Mouse (Mus musculus): ENCODE measurements at regions not wholly inside any gene's neighbourhood (a gene's known extent, or its start where the extent isn't known, plus 50 kb on each side); places are given as distances from the start of the nearest gene placed in this dataset.

DNA sequence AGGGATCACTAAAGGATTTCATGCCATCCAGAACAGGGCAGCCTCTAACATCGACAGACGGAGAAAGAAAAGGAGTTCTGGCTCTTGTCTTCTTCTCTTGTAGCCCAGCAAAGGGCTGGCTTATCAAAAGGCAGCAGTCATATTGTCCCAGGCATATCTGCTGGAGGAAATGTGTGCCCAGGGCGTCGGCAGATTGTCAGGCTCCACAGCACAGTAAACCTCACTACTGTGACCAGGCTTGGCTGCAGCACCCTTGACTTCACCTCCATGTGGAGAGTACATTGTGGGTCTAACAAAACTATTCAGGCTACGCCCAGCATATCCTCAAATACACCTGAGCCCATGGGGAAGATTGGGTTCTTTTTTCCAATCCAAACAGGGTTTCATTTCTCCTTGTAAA lies 317.7 kb upstream of the 1700056E22Rik start:
- Histone ChIP-seq H3K4me2 (ENCODE audit: low read length) (no peak overlapping the region), H3K9ac (replicated peaks; ENCODE audit: low read depth, low read length) (no peak overlapping the region), H3K4me1 (replicated peaks; ENCODE audit: control insufficient read depth, insufficient read depth, low read length) (no peaks in the 10 kb centered on the region), H3K9me3 (ENCODE audit: control insufficient read depth, low read length) (no peaks in the 10 kb centered on the region), H3K36me3 (ENCODE audit: control insufficient read depth, insufficient read depth) (no peaks in the 10 kb centered on the region), H3K4me3 (replicated peaks; ENCODE audit: low read length) (no peak overlapping the region), H3K27ac (ENCODE audit: low read length) (no peak overlapping the region), H3K27me3 (replicated peaks; ENCODE audit: control insufficient read depth, insufficient read depth, low read length) (no peaks in the 10 kb centered on the region)
- ATAC-seq, result no peak
- 86% methylated on average over 5 of the region's 5 CpGs for WGBS

DNA sequence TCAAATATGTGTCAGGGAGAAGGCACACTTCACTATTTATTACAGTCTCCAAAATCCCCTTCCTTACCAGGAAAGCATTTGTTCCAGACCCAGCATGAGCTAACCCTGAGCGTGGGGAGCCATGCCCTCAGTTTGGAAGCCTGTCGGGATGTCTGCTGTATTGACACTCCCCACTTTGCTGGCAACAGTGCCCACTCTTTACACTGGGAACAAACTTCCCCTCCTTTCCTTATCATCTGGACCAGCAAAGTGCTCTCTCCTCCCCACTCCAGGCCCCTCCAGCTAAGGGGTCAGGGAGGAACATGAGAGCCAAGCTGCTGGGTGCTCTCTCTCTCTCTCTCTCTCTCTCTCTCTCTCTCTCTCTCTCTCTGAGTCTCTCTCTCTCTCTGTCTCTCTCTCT lies 310.7 kb upstream of the 1700056E22Rik start:
- H3K4me3 ChIP-seq (replicated peaks; ENCODE audit: low read length), result no peak overlapping the region
- no peak overlapping the region for H3K4me2 ChIP-seq (ENCODE audit: low read length)
- no peaks in the 10 kb centered on the region for H3K36me3 ChIP-seq (ENCODE audit: control insufficient read depth, insufficient read depth)
- no peak for ATAC-seq
- no peak overlapping the region for H3K27ac ChIP-seq (ENCODE audit: low read length)
- H3K27me3 ChIP-seq (replicated peaks; ENCODE audit: control insufficient read depth, insufficient read depth, low read length), result no peaks in the 10 kb centered on the region
- no peak overlapping the region for H3K9ac ChIP-seq (replicated peaks; ENCODE audit: low read depth, low read length)
- H3K4me1 ChIP-seq (replicated peaks; ENCODE audit: control insufficient read depth, insufficient read depth, low read length), result no peaks in the 10 kb centered on the region
- no peaks in the 10 kb centered on the region for H3K9me3 ChIP-seq (ENCODE audit: control insufficient read depth, low read length)
- WGBS, result 58% methylated on average over 2 of the region's 2 CpGs

DNA sequence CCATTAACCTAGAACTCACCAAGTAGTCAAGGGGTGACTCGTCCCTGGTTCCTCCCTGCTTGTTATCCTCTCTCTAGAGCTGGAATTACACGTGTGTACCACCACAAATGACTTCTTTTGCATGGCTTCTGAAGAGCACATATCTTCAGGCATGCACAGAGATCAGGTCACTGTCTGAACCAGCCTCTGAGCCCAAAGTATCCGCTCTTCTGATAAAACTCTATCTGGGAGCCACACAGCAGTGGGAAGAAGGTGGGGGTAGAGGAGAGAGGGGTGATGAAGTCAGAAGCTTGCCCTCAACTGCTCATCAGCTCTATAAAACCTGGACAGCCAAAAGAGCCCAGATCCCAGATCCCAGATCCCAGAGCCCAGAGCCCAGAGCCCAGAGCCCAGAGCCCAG lies 301.9 kb upstream of the 1700056E22Rik start:
- no peak for ATAC-seq
- H3K9me3 ChIP-seq (ENCODE audit: control insufficient read depth, low read length), result no peaks in the 10 kb centered on the region
- no peaks in the 10 kb centered on the region for H3K36me3 ChIP-seq (ENCODE audit: control insufficient read depth, insufficient read depth)
- H3K4me3 ChIP-seq (replicated peaks; ENCODE audit: low read length), result no peak overlapping the region
- no peak overlapping the region for H3K4me2 ChIP-seq (ENCODE audit: low read length)
- no peak overlapping the region for H3K27ac ChIP-seq (ENCODE audit: low read length)
- H3K9ac ChIP-seq (replicated peaks; ENCODE audit: low read depth, low read length), result no peak overlapping the region
- no peaks in the 10 kb centered on the region; the same call in 1 of the 2 replicates for H3K4me1 ChIP-seq (replicated peaks; ENCODE audit: control insufficient read depth, insufficient read depth, low read length)
- H3K27me3 ChIP-seq (replicated peaks; ENCODE audit: control insufficient read depth, insufficient read depth, low read length), result no peaks in the 10 kb centered on the region
- WGBS, result 86% methylated on average over 3 of the region's 3 CpGs

DNA sequence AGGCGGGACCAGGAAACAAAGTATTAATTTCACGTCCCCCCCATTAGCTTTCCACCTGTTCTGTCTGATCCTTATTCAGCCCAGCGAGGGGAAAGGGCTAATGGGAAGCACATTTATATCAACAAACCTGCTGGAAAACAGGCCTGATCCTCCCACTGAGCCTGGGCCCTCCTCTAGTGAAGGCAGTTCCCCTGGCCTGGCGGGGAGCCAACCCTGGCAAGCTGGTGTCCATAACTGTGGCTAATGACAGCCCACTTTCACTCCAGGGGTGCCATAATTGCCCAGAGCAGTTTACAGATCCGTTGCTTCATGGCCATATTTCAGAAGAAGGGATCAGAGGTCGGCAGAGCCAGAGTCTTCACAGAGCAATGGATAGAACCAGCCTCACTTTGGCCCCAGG lies 301.2 kb upstream of the 1700056E22Rik start:
- Histone ChIP-seq H3K27ac (ENCODE audit: low read length) (no peak overlapping the region), H3K27me3 (replicated peaks; ENCODE audit: control insufficient read depth, insufficient read depth, low read length) (no peaks in the 10 kb centered on the region), H3K4me3 (replicated peaks; ENCODE audit: low read length) (no peak overlapping the region), H3K4me2 (ENCODE audit: low read length) (no peak overlapping the region), H3K4me1 (replicated peaks; ENCODE audit: control insufficient read depth, insufficient read depth, low read length) (no peaks in the 10 kb centered on the region; the same call in 1 of the 2 replicates), H3K36me3 (ENCODE audit: control insufficient read depth, insufficient read depth) (no peaks in the 10 kb centered on the region), H3K9ac (replicated peaks; ENCODE audit: low read depth, low read length) (no peak overlapping the region), H3K9me3 (ENCODE audit: control insufficient read depth, low read length) (no peaks in the 10 kb centered on the region)
- ATAC-seq, result no peak
- 39% methylated on average over 6 of the region's 6 CpGs for WGBS

DNA sequence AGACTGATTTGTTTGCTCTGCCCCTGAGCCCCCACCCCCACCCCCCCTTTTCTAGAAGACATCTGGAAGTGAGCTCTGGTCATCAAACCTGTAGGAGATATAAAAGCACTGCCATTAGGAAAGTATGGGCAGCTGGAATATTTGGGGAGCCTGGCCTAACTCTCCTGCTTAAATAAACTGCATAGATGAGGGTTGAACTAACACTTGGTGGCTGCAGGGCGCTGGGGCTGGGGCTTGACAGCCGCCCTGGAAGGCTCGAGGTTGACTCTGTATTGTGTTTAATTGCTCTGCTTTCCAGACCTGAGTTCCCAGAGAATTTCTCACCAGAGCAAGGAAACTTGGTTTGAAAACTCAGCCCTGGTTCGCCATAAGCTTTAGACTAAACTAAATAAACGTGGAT lies 300.7 kb upstream of the 1700056E22Rik start:
- no peaks in the 10 kb centered on the region for H3K9me3 ChIP-seq (ENCODE audit: control insufficient read depth, low read length)
- 65% methylated on average over 5 of the region's 5 CpGs for WGBS
- H3K4me1 ChIP-seq (replicated peaks; ENCODE audit: control insufficient read depth, insufficient read depth, low read length), result no peaks in the 10 kb centered on the region; the same call in 1 of the 2 replicates
- H3K9ac ChIP-seq (replicated peaks; ENCODE audit: low read depth, low read length), result no peak overlapping the region
- H3K4me2 ChIP-seq (ENCODE audit: low read length), result no peak overlapping the region
- no peak overlapping the region for H3K27ac ChIP-seq (ENCODE audit: low read length)
- ATAC-seq, result no peak
- no peaks in the 10 kb centered on the region for H3K36me3 ChIP-seq (ENCODE audit: control insufficient read depth, insufficient read depth)
- no peaks in the 10 kb centered on the region for H3K27me3 ChIP-seq (replicated peaks; ENCODE audit: control insufficient read depth, insufficient read depth, low read length)
- H3K4me3 ChIP-seq (replicated peaks; ENCODE audit: low read length), result no peak overlapping the region

DNA sequence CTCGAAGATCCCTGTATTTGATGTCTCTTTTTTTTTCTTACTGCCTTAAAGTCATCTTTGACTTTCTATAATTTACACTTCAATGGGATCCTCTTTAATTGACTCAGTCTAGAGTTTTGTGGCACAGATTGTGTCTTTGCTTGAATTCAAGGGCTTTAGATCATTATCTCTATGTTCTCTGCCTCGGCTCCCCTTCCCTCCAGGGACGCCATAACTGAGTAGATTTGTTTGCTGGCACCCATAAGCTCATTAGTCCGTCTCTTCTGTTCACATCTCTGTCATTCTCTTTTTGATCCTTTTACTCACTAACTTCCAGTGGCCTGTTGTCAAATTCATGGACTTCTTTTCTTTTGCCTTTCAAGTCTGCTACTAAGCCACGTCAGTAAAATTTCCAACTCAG lies 299.0 kb upstream of the 1700056E22Rik start:
- Histone ChIP-seq H3K4me2 (ENCODE audit: low read length) (no peak overlapping the region), H3K4me1 (replicated peaks; ENCODE audit: control insufficient read depth, insufficient read depth, low read length) (no peaks in the 10 kb centered on the region; the same call in 1 of the 2 replicates), H3K27me3 (replicated peaks; ENCODE audit: control insufficient read depth, insufficient read depth, low read length) (no peaks in the 10 kb centered on the region), H3K9ac (replicated peaks; ENCODE audit: low read depth, low read length) (no peak overlapping the region), H3K27ac (ENCODE audit: low read length) (no peak overlapping the region), H3K4me3 (replicated peaks; ENCODE audit: low read length) (no peak overlapping the region), H3K36me3 (ENCODE audit: control insufficient read depth, insufficient read depth) (no peaks in the 10 kb centered on the region), H3K9me3 (ENCODE audit: control insufficient read depth, low read length) (no peaks in the 10 kb centered on the region)
- no peak for ATAC-seq
- 35% methylated on average over 5 of the region's 5 CpGs for WGBS

DNA sequence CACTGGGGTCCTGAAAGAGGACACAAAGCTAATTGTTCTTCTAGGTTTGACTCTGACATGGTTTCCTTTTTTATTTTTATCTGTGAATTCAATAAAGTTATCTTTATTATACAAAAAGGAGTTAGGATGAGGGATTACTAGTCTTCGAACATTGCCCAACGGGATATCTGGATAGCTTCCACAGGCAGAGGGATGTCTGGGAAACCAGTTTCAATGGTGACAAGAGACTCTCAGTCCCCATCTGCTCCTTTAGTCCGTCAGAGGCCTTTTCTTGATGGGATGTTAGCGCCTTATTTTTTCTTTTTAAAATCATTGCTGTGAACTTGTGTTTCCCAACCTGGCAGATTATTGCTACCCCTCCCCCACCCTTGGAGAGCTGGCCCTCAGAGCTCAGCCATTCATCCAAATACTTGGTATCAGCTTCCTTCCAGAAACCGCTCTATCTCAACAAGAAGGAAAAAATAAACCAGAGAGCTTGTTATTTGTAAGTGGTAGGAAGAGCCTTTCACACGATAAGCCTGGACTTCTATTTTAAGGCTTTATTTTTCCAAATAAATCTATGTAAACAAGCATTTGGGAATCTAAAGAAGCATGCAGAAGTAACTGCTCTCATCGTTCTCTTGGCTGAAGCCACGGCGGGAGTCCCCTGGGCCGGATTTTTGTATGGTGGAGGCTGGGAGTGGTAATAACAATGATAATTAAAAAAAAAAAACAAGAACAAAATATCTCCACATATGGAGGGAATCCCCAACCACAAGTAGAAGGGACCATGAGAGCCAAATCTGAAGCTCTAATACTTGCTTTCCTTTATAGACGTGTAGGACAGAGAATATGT lies 296.6 kb upstream of the 1700056E22Rik start:
- H3K9me3 ChIP-seq (ENCODE audit: control insufficient read depth, low read length), result no peaks in the 10 kb centered on the region
- H3K27me3 ChIP-seq (replicated peaks; ENCODE audit: control insufficient read depth, insufficient read depth, low read length), result no peaks in the 10 kb centered on the region
- no peak for ATAC-seq
- WGBS, result 78% methylated on average over 11 of the region's 11 CpGs
- no peaks in the 10 kb centered on the region for H3K36me3 ChIP-seq (ENCODE audit: control insufficient read depth, insufficient read depth)
- no peaks in the 10 kb centered on the region; the same call in 1 of the 2 replicates for H3K4me1 ChIP-seq (replicated peaks; ENCODE audit: control insufficient read depth, insufficient read depth, low read length)
- no peak overlapping the region for H3K4me3 ChIP-seq (replicated peaks; ENCODE audit: low read length)
- H3K27ac ChIP-seq (ENCODE audit: low read length), result no peak overlapping the region
- no peak overlapping the region for H3K4me2 ChIP-seq (ENCODE audit: low read length)
- no peak overlapping the region for H3K9ac ChIP-seq (replicated peaks; ENCODE audit: low read depth, low read length)

DNA sequence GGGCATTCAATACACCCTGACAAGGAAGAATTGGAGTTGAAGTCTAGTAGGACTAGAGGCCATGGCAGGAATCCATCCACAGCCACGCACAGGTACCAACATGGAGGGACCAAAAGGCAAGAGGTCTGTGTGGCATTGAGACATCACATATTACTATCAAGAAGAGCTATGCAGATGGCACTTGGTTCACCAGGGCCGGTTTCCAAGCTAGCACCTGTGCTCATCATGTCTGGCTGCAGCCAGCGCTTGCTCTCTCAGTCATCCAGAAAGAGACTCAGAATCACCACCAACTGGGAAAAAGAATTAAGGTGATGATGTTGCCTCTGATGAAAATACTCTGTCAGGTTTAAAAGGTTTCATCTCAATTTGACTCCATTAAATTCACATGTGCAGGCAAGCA lies 292.1 kb upstream of the 1700056E22Rik start:
- H3K36me3 ChIP-seq (ENCODE audit: control insufficient read depth, insufficient read depth), result no peaks in the 10 kb centered on the region
- no peak overlapping the region for H3K4me3 ChIP-seq (replicated peaks; ENCODE audit: low read length)
- H3K27ac ChIP-seq (ENCODE audit: low read length), result no peak overlapping the region
- 79% methylated on average over 3 of the region's 3 CpGs for WGBS
- no peak overlapping the region for H3K9ac ChIP-seq (replicated peaks; ENCODE audit: low read depth, low read length)
- no peak overlapping the region for H3K4me2 ChIP-seq (ENCODE audit: low read length)
- H3K4me1 ChIP-seq (replicated peaks; ENCODE audit: control insufficient read depth, insufficient read depth, low read length), result no peaks in the 10 kb centered on the region
- no peaks in the 10 kb centered on the region for H3K27me3 ChIP-seq (replicated peaks; ENCODE audit: control insufficient read depth, insufficient read depth, low read length)
- no peak for ATAC-seq
- H3K9me3 ChIP-seq (ENCODE audit: control insufficient read depth, low read length), result no peaks in the 10 kb centered on the region

DNA sequence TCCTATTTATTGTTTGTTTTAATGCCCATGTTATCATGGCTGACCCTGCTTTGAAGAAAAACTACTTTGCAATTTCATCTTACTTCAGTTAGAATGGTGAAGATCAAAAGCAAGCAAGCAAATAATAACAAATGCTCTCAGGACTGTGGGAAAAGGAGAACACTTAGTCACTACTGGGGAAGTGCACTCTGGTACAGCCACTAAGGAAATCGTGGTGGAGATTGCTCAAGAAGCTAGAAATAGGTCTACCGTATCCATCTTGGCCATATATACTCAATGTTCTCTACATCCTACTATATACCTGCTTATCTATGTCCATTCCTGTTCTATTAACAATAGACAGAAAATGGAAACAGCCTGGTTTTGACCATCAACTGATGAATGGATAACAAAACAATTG lies 290.1 kb upstream of the 1700056E22Rik start:
- Histone ChIP-seq H3K9ac (replicated peaks; ENCODE audit: low read depth, low read length) (no peak overlapping the region), H3K4me3 (replicated peaks; ENCODE audit: low read length) (no peak overlapping the region), H3K27ac (ENCODE audit: low read length) (no peak overlapping the region), H3K4me1 (replicated peaks; ENCODE audit: control insufficient read depth, insufficient read depth, low read length) (no peaks in the 10 kb centered on the region), H3K9me3 (ENCODE audit: control insufficient read depth, low read length) (no peaks in the 10 kb centered on the region), H3K27me3 (replicated peaks; ENCODE audit: control insufficient read depth, insufficient read depth, low read length) (no peaks in the 10 kb centered on the region), H3K4me2 (ENCODE audit: low read length) (no peak overlapping the region), H3K36me3 (ENCODE audit: control insufficient read depth, insufficient read depth) (no peaks in the 10 kb centered on the region)
- ATAC-seq, result no peak
- WGBS, result 88% methylated on average over 2 of the region's 2 CpGs
